Mouse (Mus musculus) lung, postnatal 4 days (tissue): ENCODE results near the gene Xcl1.

Source experiments
- DNase-seq, 2 experiments: peaks; one replicate each; pipeline ENCODE4 v3.0.0; 2021

Xcl1 gene

DNA sequence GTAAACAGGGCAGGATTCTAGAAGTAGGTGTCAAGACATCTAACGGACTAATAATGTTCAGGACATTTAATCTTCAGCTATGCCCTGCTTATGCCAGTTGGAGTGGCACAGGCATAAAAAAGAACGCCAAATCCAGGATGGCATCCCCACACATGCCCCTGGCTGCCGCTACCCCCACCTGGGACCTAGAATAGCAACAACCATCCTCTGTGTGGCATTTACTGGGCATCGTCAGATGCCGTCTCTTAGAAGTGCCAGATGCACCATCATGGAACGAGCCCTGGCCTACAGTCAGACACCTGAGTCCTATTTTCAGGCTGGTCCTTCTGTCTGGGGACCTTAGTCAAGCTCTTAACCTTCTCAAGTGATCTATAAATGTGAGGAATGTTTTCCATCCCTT lies 34.6 kb downstream of the Xcl1 start:
- no peak for DNase-seq

DNA sequence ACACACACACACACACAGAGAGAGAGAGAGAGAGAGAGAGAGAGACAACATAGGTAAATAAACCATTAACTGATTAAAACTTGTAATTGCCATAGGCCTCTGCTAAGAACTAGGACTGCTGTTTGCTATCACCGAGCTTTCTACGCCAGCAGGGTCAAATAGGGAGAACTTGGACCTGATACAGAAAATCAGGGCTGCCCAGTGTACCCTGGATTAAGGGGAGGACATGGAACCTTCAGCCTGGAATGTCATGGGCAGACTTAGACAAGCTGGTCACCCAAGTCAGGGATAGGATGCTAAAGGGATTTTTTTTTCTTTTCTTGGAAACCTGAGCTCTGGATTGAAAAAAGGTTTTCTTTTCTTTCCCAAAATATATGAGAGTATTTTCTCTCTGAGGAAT lies 35.1 kb downstream of the Xcl1 start:
- no peak for DNase-seq

DNA sequence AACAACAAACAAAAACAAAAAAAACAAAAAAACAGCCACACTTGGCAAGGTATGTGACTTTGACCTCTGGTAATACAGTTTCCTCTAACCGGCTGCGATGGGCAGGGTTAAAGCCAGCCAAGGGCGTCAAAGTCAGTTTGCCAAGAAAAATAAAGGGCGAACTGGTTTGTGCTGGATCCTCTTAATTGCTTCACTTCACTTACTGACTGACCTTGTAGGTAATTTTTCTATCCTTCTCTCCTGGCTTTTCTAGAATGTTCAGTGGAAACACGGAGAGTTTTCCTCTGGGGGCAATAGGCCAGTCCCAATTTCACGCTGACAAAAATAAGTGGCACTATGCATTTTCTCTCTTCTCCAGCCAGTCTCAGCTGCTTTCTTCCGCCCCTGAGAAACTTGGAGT lies 35.8 kb downstream of the Xcl1 start:
- peak in 1 of 2 experiments; percentile 17 for DNase-seq

DNA sequence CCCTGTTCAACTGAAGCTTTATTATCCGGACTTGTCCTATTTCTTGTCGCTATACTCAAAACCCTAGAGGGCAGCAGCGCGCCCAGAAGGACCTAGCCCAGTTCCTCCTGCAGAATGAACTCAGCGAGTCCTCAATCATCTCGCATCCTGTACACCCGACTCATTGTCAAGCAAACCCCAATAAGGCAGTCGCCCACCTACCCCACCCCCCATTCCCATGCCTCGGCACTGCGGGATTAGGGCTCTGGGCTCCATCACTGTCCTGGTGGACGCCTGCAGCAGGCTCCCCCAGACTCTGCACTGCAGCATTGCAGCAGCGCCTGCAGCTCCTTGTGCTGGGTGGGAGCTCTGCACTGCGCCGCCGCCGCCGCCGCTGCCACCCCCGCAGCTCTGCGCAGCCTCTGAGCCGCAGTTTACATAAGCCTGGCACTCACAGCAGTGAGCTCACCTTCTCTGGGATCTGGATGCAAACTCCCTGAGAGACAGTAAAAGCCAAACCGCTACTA lies 36.4 kb downstream of the Xcl1 start:
- peak; percentile 78 to 80 for DNase-seq

DNA sequence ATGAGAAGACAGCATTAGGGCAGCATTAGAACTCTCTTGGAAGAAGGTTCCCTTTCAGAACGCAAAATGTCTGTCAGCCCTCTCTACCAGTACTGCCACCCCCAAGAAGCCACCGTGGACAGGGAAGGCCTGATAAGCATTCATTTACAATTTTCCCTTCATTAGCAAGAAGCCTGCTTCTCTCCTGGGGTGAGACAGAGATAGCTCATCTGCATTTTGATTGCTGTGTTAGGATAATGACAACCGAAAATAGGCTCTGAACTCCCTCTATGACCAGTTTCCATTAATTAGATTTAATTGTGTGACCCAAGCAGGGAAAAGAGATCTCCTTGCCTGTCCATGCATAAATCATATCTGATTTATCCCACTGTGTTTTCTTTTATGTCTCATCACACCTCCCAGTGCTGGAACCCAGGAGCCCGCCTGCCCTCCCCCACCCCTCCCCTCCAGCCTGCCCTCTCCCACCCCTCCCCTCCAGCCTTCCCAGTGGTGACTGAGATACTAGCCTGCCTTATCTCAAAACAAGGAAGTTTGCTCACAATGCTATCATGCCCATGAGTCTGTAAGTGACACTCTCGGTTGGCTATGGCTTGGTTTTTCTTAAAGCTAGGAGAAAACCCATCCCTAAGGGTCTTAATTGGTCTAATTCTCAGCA lies 38.0 kb downstream of the Xcl1 start:
- DNase-seq, result no peak

DNA sequence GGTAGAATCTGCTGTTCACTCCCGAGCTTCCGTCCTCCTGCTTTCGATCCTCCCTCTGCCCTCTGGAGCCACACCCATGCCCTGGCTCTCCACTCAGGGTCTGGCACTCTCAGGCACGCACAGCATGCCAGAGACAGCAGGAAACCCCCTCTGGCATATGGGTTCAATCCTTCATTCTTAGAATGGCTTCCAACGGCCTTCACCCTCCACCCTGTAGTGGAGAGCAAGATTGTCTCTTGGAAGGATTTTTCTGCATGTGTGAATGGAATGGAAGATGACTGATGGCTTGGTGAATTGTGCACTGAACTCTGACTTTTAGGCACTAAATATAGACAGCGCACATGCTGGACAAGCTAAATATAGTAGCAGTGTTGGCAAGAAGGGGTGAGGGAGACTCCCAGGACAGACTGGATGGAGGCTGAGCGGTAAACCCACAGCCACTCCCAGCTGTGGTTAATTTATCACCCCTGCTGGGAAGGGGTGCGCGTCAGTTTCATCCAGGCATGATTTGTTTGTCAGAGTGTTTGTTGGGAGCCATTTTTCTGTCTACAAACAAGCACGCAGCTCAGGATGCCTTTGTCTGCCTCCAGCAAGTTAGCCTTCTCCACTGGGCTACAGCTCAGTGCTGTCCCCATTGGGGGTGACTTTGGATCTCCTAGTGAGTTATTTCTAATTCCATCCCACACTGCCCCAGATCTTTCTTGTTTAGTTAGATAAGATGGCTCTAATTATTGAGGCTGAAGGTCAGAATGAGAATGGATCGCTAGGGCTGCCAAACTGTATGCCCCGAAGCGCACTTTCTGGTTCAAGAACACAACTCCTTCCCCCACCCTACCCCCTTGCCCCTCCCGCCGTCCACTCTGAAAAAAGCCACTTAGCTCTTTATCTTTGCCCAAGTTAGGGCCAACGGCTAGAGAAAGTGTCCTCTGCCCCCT lies 38.8 kb downstream of the Xcl1 start:
- DNase-seq, result peak; percentile 17 to 57

DNA sequence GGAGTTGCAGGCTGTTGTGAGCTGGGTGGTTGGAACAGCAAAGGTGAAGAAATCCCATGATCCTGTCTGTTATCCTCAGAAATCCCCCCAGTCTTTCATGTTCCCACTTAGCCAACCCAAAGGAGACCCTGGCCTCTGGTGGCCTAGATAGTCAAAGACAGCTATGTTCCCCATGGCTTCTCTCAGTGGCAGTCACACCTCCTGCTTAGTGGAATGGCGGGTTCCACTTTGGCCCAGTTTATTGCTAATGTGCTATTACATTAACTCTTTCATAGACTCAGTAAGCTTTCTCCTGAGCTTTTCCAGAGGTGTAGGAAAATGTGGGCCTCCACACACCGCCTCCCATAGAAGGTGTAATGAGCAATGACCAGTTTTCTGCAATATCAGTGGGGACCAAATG lies 39.5 kb downstream of the Xcl1 start:
- DNase-seq, result no peak

DNA sequence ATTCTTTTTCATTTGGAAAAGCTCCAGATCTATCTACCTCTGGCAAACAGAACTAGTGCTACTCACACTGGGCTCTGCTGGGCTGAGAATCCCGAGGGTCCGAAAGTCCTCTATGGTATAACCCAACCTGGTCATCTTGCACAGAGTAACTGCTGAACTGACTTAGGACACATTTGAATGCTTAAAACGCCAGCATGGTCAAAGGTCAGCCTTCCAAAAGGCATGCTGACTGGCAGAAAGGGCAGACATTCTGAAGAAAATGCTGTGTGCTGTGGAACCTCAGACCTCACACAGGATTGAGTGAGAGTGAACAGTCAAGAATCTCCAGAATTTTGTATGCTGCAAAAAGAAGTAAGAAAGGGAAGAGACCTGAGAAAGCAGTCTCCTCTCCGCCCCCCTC lies 45.0 kb downstream of the Xcl1 start:
- no peak for DNase-seq

DNA sequence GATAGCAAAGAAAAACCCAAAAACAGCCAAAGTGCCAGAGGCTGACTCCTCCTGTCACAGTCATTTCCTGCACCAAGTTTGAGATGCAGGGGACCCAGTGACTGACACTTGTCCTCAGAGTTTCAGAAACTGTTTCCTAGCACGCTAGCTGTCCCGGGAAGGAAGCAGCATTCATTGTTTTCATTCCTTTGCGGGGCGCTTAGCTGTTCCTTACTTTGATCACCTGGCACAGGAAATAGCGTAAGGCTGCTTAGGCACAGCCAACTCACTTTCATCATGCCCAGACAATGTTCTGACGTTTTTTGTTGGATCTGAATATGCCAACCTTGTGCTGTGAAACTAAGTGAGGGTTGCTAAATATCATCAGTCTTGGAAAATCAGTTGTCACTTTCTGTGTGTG lies 46.8 kb downstream of the Xcl1 start:
- no peak for DNase-seq

DNA sequence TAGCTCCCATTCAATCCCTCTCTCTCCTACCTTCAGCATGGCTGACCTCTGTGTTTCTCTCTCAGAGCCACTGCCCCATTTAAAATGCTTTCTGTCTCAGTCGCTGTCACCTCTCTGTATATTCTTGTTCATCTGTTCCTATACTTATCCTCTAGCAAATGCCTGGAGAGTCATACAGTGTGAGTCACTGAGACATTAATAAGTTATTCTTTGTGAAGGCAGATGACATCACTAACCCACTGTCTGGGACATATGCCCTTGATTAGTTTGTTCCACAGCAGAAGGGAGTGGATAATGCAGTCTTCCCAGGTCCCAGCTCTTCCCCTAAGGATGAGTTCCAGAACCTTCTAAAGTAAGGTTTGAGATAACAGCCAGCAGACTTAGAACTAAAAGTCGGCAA lies 47.6 kb downstream of the Xcl1 start:
- no peak for DNase-seq

DNA sequence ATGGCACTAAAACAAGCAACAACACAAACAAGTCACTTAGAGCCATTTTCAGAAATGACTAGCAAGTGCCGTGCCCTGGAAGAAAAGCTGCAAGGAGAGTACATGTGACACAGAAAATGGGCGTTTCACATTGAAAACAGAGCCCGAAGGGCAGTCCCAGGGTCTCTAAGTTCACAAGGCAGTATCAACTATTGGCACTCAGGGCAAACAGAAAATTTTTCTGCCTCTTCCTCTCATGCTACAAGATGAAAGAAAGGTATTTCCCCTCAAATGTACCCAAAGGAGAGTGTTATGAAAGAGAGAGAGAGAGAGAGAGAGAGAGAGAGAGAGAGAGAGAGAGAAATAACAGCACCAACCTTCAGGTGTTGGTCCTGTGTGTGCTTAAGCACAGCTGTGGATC lies 53.4 kb downstream of the Xcl1 start:
- no peak for DNase-seq
